Mouse (Mus musculus) kidney, embryonic 14.5 days (tissue): ENCODE results near the gene Tbrg4. TPM values are rescaled to one million over a fixed set of nuclear protein-coding genes. Genes with fewer than 3 reads are reported as not detected.

ENCODE experiments used
- ATAC-seq: fragments of 200-750 bp; cut with Nextera tagmentation; 2 replicates; pipeline ENCODE4 v1.8.0; 2017; ENCODE audit warnings: moderate number of reproducible peaks, mild to moderate bottlenecking, moderate TSS enrichment, moderate library complexity; ENCODE audit not compliant: low FRiP score, low TSS enrichment
- H3K27ac ChIP-seq: fragments of 300-500 bp; sonication (generic); 2 replicates; pipeline ENCODE4 v1.5.1; 2014; ENCODE audit warnings: low read depth, mild to moderate bottlenecking, low read length, moderate library complexity, mixed read lengths
- H3K27me3 ChIP-seq: fragments of 300-500 bp; sonication (generic); 2 replicates; pipeline ENCODE4 v1.6.1; 2014; ENCODE audit warnings: mild to moderate bottlenecking, low read length; ENCODE audit not compliant: control insufficient read depth, insufficient read depth
- H3K36me3 ChIP-seq: fragments of 300-500 bp; sonication (generic); 2 replicates; pipeline ENCODE4 v1.6.1; 2014; ENCODE audit warnings: low read length, mixed read lengths; ENCODE audit not compliant: control insufficient read depth, insufficient read depth
- H3K4me1 ChIP-seq: fragments of 300-500 bp; sonication (generic); 2 replicates; pipeline ENCODE4 v1.6.1; 2014; ENCODE audit warnings: low read length, mixed read lengths; ENCODE audit not compliant: control insufficient read depth, insufficient read depth
- H3K4me2 ChIP-seq: fragments of 300-500 bp; sonication (generic); replicated peaks from 2 replicates; pipeline ENCODE4 v1.6.1; 2014; ENCODE audit warnings: low read depth, mild to moderate bottlenecking, low read length
- H3K4me3 ChIP-seq: fragments of 300-500 bp; sonication (generic); 2 replicates; pipeline ENCODE4 v1.5.1; 2014; ENCODE audit warnings: mild to moderate bottlenecking, low read length
- H3K9ac ChIP-seq: fragments of 300-500 bp; sonication (generic); 2 replicates; pipeline ENCODE4 v1.6.1; 2014; ENCODE audit warnings: low read depth, mild to moderate bottlenecking, low read length, moderate library complexity
- H3K9me3 ChIP-seq: fragments of 300-500 bp; sonication (generic); 2 replicates; pipeline ENCODE4 v1.6.1; 2016; ENCODE audit warnings: low read length; ENCODE audit not compliant: control insufficient read depth
- WGBS: fragments of 180-500 bp; shearing (Covaris S2); extraction: QIAGEN DNeasy Blood & Tissue Kit; methylation state at CpG from one replicate; pipeline ENCODE4 v1.1.7; 2014; 5-methylcytosine and 5-hydroxymethylcytosine counted together
- polyA plus RNA-seq: library from polyadenylated mRNA; unstranded; fragments of >200 nt; fragmentation: Nextera tagmentation; extraction: Ambion mirVana; gene quantifications from 2 replicates; pipeline ENCODE4 v1.2.1, GENCODE M21; 2014

Gene Tbrg4
- polyA plus RNA-seq, result 30.6 and 48.9 TPM in 2 replicates

- Histone ChIP-seq H3K4me3 (peak within 1 kb of the TSS; percentile 86), H3K36me3 (peaks cover 39% of the 10 kb centered on the region), H3K27me3 (no peaks in the 10 kb centered on the region), H3K9me3 (no peaks in the 10 kb centered on the region), H3K27ac (peak within 1 kb of the TSS; percentile 89), H3K4me1 (peaks cover 19% of the 10 kb centered on the region), H3K9ac (peak within 1 kb of the TSS; percentile 71), H3K4me2 (peak within 1 kb of the TSS; percentile 71)
- WGBS, result under 1% methylated on average over 65 of the region's 66 CpGs
- peak; percentile 92 for ATAC-seq
These were observed at the start of gene Tbrg4 for GRCm38 (mm10) chr11:6625478-6626387. Gene Tbrg4 (minus strand): TSS chr11:6626067.

- Histone ChIP-seq H3K27me3 (no peaks in the 10 kb centered on the region), H3K36me3 (no peaks in the 10 kb centered on the region), H3K4me1 (peaks cover 6% of the 10 kb centered on the region; the same call in 1 of the 2 replicates), H3K9ac (no peak overlapping the region), H3K4me2 (no peak overlapping the region), H3K9me3 (no peaks in the 10 kb centered on the region), H3K4me3 (no peak overlapping the region), H3K27ac (no peak overlapping the region)
- 39% methylated on average over 7 of the region's 7 CpGs for WGBS
- no peak for ATAC-seq
These were observed 49.5 kb upstream of the Tbrg4 start for GRCm38 (mm10) chr11:6675402-6675801.

- 88% methylated on average over 9 of the region's 9 CpGs for WGBS
- H3K9ac ChIP-seq, result no peak overlapping the region
- no peaks in the 10 kb centered on the region for H3K27me3 ChIP-seq
- H3K9me3 ChIP-seq, result no peaks in the 10 kb centered on the region
- no peak overlapping the region for H3K4me2 ChIP-seq
- no peaks in the 10 kb centered on the region for H3K36me3 ChIP-seq
- no peak for ATAC-seq
- no peaks in the 10 kb centered on the region for H3K4me1 ChIP-seq
- no peak overlapping the region for H3K4me3 ChIP-seq
- H3K27ac ChIP-seq, result no peak overlapping the region
These were observed 48.8 kb upstream of the Tbrg4 start for GRCm38 (mm10) chr11:6674701-6675100.

- WGBS, result 89% methylated on average over 4 of the region's 4 CpGs
- H3K36me3 ChIP-seq, result no peaks in the 10 kb centered on the region
- H3K4me1 ChIP-seq, result no peaks in the 10 kb centered on the region
These were observed 45.0 kb upstream of the Tbrg4 start for GRCm38 (mm10) chr11:6670826-6671225.

GRCm38 (mm10) chr11:6670044-6670443, 44.2 kb upstream of the Tbrg4 start:
- H3K27me3 ChIP-seq, result no peaks in the 10 kb centered on the region
- H3K4me3 ChIP-seq, result no peak overlapping the region
- 44% methylated on average over 2 of the region's 2 CpGs for WGBS
- ATAC-seq, result no peak
- no peaks in the 10 kb centered on the region for H3K36me3 ChIP-seq
- no peak overlapping the region for H3K9ac ChIP-seq
- H3K9me3 ChIP-seq, result no peaks in the 10 kb centered on the region; the same call in 1 of the 2 replicates
- no peak overlapping the region for H3K4me2 ChIP-seq
- no peaks in the 10 kb centered on the region for H3K4me1 ChIP-seq
- H3K27ac ChIP-seq, result no peak overlapping the region

More at GRCm38 (mm10) chr11:6670826-6671225, 45.0 kb upstream of the Tbrg4 start:
- H3K4me3 ChIP-seq, result no peak overlapping the region
- H3K27me3 ChIP-seq, result no peaks in the 10 kb centered on the region
- no peak overlapping the region for H3K4me2 ChIP-seq
- H3K9ac ChIP-seq, result no peak overlapping the region
- no peak for ATAC-seq
- no peak overlapping the region for H3K27ac ChIP-seq
- no peaks in the 10 kb centered on the region; the same call in 1 of the 2 replicates for H3K9me3 ChIP-seq

GRCm38 (mm10) chr11:6669041-6669440, 43.2 kb upstream of the Tbrg4 start:
- H3K4me2 ChIP-seq, result no peak overlapping the region
- no peaks in the 10 kb centered on the region for H3K4me1 ChIP-seq
- no peak overlapping the region for H3K9ac ChIP-seq
- 52% methylated on average over 9 of the region's 9 CpGs for WGBS
- no peak overlapping the region for H3K4me3 ChIP-seq
- H3K36me3 ChIP-seq, result no peaks in the 10 kb centered on the region
- H3K27ac ChIP-seq, result no peak overlapping the region
- no peaks in the 10 kb centered on the region for H3K27me3 ChIP-seq
- ATAC-seq, result no peak
- no peaks in the 10 kb centered on the region; the same call in 1 of the 2 replicates for H3K9me3 ChIP-seq

GRCm38 (mm10) chr11:6666634-6667033, 40.8 kb upstream of the Tbrg4 start:
- WGBS, result 87% methylated on average over 2 of the region's 2 CpGs
- H3K27me3 ChIP-seq, result no peaks in the 10 kb centered on the region
- no peaks in the 10 kb centered on the region for H3K36me3 ChIP-seq

GRCm38 (mm10) chr11:6661206-6661605, 35.3 kb upstream of the Tbrg4 start:
- 0 out of 2 replicates have a peak, but pooled peaks cover 3% of the 10 kb centered on the region for H3K4me1 ChIP-seq
- H3K4me2 ChIP-seq, result no peak overlapping the region
- H3K9me3 ChIP-seq, result no peaks in the 10 kb centered on the region
- no peaks in the 10 kb centered on the region for H3K27me3 ChIP-seq
- H3K36me3 ChIP-seq, result no peaks in the 10 kb centered on the region
- H3K9ac ChIP-seq, result no peak overlapping the region
- no peak overlapping the region for H3K4me3 ChIP-seq
- 74% methylated on average over 14 of the region's 14 CpGs for WGBS
- no peak for ATAC-seq
- H3K27ac ChIP-seq, result no peak overlapping the region

More at GRCm38 (mm10) chr11:6666634-6667033, 40.8 kb upstream of the Tbrg4 start:
- Histone ChIP-seq H3K9me3 (no peaks in the 10 kb centered on the region; the same call in 1 of the 2 replicates), H3K4me3 (no peak overlapping the region), H3K27ac (no peak overlapping the region), H3K4me2 (no peak overlapping the region), H3K9ac (no peak overlapping the region), H3K4me1 (no peaks in the 10 kb centered on the region)
- ATAC-seq, result no peak

GRCm38 (mm10) chr11:6658271-6658670, 32.4 kb upstream of the Tbrg4 start, which contains the start of gene Ramp3:
Gene Ramp3 (plus strand): TSS chr11:6658521.
- peak; percentile 88 for ATAC-seq
- H3K9me3 ChIP-seq, result no peaks in the 10 kb centered on the region
- peak within 1 kb of the TSS; percentile 43 for H3K4me3 ChIP-seq
- H3K27me3 ChIP-seq, result no peaks in the 10 kb centered on the region
- 0 out of 2 replicates have a peak, but pooled peaks cover 3% of the 10 kb centered on the region for H3K4me1 ChIP-seq
- no peak within 1 kb of the TSS for H3K27ac ChIP-seq
- peak within 1 kb of the TSS; percentile 45; the same call in 1 of the 2 replicates for H3K9ac ChIP-seq
- peak within 1 kb of the TSS; percentile 72 for H3K4me2 ChIP-seq
- H3K36me3 ChIP-seq, result no peaks in the 10 kb centered on the region
- WGBS, result under 1% methylated on average over 18 of the region's 18 CpGs
